Mouse (Mus musculus) E14TG2a.4 (cell line): Measurements from ENCODE around the gene Ash1l.
"Not testable (repeated sequence)": the region's sequence is repeated elsewhere in the genome, so short reads cannot be mapped to it uniquely, and the experiment has no call there.

Experiments
- H3K27me3 ChIP-seq: 2 replicates; pipeline ENCODE4 v1.6.1; 2014; ENCODE audit warnings: low read length, control low read depth; ENCODE audit not compliant: insufficient read depth
- H3K36me3 ChIP-seq: 2 replicates; pipeline ENCODE4 v1.6.1; 2014; ENCODE audit warnings: low read length, control low read depth; ENCODE audit not compliant: insufficient read depth
- H3K4me1 ChIP-seq: replicated peaks from 2 replicates; pipeline ENCODE4 v1.6.1; 2014; ENCODE audit warnings: low read depth, low read length, control low read depth
- H3K4me3 ChIP-seq: replicated peaks from 2 replicates; pipeline ENCODE4 v1.5.1; 2014; ENCODE audit warnings: mild to moderate bottlenecking, low read length
- H3K9me3 ChIP-seq: 2 replicates; pipeline ENCODE4 v1.6.1; 2014; ENCODE audit warnings: low read length, control low read depth
- CTCF ChIP-seq: conservative IDR thresholded peaks from 2 replicates; pipeline ENCODE4 v1.5.1; 2014; ENCODE audit warnings: low read length
- NANOG ChIP-seq: IDR thresholded peaks from 2 replicates; pipeline ENCODE4 v1.6.1; 2014; ENCODE audit warnings: borderline replicate concordance, low read length, mixed read lengths
- POU5F1 ChIP-seq: IDR thresholded peaks from 2 replicates; pipeline ENCODE4 v1.6.1; 2014; ENCODE audit warnings: low read length, borderline replicate concordance

Gene Ash1l

DNA sequence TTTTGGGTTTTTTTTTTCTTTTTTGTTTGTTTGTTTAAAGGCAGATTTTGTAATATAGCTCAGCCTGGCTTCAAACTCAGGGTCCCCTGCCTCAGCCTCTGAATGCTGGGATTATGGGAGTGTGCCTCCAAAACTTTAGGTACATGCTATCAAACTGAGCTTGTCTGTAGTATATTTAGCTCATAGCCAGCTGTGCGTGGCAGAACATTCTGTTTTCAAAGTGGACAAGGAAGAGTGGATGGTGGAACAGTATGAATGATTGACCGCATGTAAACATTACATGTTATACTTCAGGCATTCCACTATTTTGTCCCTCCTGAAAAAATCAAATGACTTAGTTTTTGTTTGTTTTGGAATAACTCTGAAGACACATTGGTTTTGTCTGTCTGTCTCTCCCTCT lies 42.4 kb downstream of the Ash1l start:
- H3K4me1 ChIP-seq: no peaks in the 10 kb centered on the region
- H3K27me3 ChIP-seq: no peaks in the 10 kb centered on the region
- TF ChIP-seq CTCF: no peak
- no peak for TF ChIP-seq NANOG
- TF ChIP-seq POU5F1: no peak

GRCm38 (mm10) chr3:89001536-89001935 lies 51.1 kb downstream of the Ash1l start:
- Histone ChIP-seq H3K9me3 (no peaks in the 10 kb centered on the region), H3K4me1 (no peaks in the 10 kb centered on the region), H3K4me3 (no peak overlapping the region), H3K36me3 (peaks cover 47% of the 10 kb centered on the region), H3K27me3 (no peaks in the 10 kb centered on the region)
- TF ChIP-seq CTCF (no peak), POU5F1 (no peak), NANOG (no peak)

More for the DNA sequence above, 42.4 kb downstream of the Ash1l start:
- H3K9me3 ChIP-seq: no peaks in the 10 kb centered on the region
- no peak overlapping the region for H3K4me3 ChIP-seq
- H3K36me3 ChIP-seq: peaks cover 17% of the 10 kb centered on the region; the same call in 1 of the 2 replicates

DNA sequence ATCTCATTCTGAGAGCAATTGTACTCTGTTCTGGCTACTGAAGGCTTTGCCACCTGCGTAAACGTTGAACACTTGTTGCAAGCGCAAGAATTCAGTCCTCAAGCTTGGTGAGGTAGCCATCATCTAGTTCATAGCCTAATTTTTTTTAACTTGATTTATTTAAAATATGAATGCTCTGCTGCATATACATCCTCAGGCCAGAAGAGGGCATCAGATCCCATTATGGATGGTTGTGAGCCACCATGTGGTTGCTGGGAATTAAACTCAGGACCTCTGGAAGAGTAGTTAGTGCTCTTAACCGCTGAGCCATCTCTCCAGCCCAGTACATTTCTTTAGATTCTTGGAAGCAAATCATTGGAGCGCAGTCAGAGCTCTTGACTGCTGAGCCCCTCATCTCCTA lies 80.5 kb downstream of the Ash1l start:
- not testable (repeated sequence) for H3K9me3 ChIP-seq, H3K4me3 ChIP-seq, H3K27me3 ChIP-seq, H3K4me1 ChIP-seq
- peak; percentile 43 for TF ChIP-seq CTCF
- peaks cover 80% of the 10 kb centered on the region for H3K36me3 ChIP-seq

- Histone ChIP-seq H3K27me3 (no peaks in the 10 kb centered on the region), H3K4me3 (no peak overlapping the region), H3K36me3 (peaks cover 78% of the 10 kb centered on the region), H3K9me3 (no peaks in the 10 kb centered on the region), H3K4me1 (no peaks in the 10 kb centered on the region)
- TF ChIP-seq POU5F1: no peak
- no peak for TF ChIP-seq CTCF
- no peak for TF ChIP-seq NANOG
These were observed 92.9 kb downstream of the Ash1l start for GRCm38 (mm10) chr3:89043359-89043758.

GRCm38 (mm10) chr3:89058361-89058760 lies 107.9 kb downstream of the Ash1l start:
- no peaks in the 10 kb centered on the region for H3K9me3 ChIP-seq
- no peaks in the 10 kb centered on the region for H3K27me3 ChIP-seq
- H3K4me3 ChIP-seq: no peak overlapping the region
- H3K36me3 ChIP-seq: peaks cover 83% of the 10 kb centered on the region
- H3K4me1 ChIP-seq: no peaks in the 10 kb centered on the region
- TF ChIP-seq CTCF (no peak), POU5F1 (no peak), NANOG (no peak)

DNA sequence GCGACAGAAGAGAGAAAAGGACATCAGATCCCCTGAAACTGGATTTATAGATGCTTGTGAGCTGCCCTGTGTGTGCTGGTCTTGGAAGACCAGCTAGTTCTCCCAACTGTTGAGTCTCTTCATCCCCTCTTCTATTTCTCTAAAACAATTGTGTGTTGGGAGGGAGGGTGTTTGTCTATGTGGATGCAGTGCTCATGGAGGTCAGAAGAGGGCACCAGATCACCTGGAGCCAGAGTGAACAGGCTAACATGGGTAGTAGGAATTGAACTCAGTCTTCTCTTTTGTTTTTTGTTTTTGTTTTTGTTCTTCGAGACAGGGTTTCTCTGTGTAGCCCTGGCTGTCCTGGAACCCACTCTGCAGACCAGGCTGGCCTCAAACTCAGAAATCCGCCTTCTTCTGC lies 108.4 kb downstream of the Ash1l start:
- H3K4me3 ChIP-seq: no peak overlapping the region
- H3K27me3 ChIP-seq: no peaks in the 10 kb centered on the region
- peaks cover 84% of the 10 kb centered on the region for H3K36me3 ChIP-seq
- no peaks in the 10 kb centered on the region for H3K9me3 ChIP-seq
- H3K4me1 ChIP-seq: no peaks in the 10 kb centered on the region
- TF ChIP-seq POU5F1 (no peak), CTCF (peak; percentile 61)

GRCm38 (mm10) chr3:89061696-89062095 lies 111.3 kb downstream of the Ash1l start:
- no peak for TF ChIP-seq POU5F1
- TF ChIP-seq CTCF: no peak
- no peak for TF ChIP-seq NANOG
- H3K9me3 ChIP-seq: no peaks in the 10 kb centered on the region

DNA sequence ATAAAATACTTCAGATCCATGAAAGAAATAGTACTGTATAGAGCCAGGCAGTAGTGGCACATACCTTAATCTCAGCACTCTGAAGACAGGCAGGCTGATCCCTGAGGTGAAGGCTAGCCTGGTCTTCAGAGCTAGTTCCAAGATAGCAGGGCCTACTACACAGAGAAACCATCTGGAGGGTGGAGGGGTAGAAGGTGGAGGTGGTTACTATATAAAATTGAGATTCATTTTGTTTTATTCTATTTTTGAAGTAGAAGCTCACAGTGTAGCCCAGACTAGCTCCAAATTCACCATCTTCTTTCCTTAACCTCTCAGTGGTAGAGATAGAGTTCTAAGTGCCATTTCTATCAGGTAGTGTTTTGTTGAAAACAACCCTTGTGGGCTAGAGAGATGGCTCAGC lies 116.8 kb downstream of the Ash1l start:
- TF ChIP-seq CTCF: no peak
- no peak for TF ChIP-seq POU5F1
- no peak for TF ChIP-seq NANOG
- H3K9me3 ChIP-seq: no peaks in the 10 kb centered on the region
- H3K4me1 ChIP-seq: peaks cover 6% of the 10 kb centered on the region; the same call in 1 of the 2 replicates
- no peak overlapping the region for H3K4me3 ChIP-seq
- H3K36me3 ChIP-seq: peaks cover 90% of the 10 kb centered on the region
- no peaks in the 10 kb centered on the region for H3K27me3 ChIP-seq

More at GRCm38 (mm10) chr3:89061696-89062095, 111.3 kb downstream of the Ash1l start:
- H3K27me3 ChIP-seq: no peaks in the 10 kb centered on the region
- peaks cover 88% of the 10 kb centered on the region for H3K36me3 ChIP-seq
- peaks cover 6% of the 10 kb centered on the region; the same call in 1 of the 2 replicates for H3K4me1 ChIP-seq
- H3K4me3 ChIP-seq: no peak overlapping the region

GRCm38 (mm10) chr3:89077383-89077782 lies 127.0 kb downstream of the Ash1l start:
- no peak for TF ChIP-seq POU5F1
- TF ChIP-seq NANOG: no peak
- TF ChIP-seq CTCF: no peak
- H3K4me1 ChIP-seq: 0 out of 2 replicates have a peak, but pooled peaks cover 3% of the 10 kb centered on the region
- no peak overlapping the region for H3K4me3 ChIP-seq
- no peaks in the 10 kb centered on the region for H3K9me3 ChIP-seq
- H3K27me3 ChIP-seq: no peaks in the 10 kb centered on the region
- H3K36me3 ChIP-seq: peaks cover 62% of the 10 kb centered on the region

DNA sequence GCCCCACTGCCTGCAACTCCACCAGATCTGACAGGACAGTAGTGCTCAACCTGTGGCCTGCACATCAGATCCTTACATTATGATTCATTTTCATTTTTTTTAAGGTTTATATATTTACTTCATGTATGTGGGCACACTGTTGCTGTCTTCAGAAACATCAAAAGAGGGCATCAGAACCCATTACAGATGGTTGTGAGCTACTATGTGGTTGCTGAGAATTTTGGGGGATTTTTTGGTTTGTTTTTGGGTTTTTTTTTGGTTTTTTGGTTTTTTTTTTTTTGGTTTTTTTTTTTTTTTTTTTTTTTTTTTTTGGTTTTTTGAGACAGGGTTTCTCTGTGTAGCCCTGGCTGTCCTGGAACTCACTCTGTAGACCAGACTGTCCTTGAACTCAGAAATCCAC lies 131.9 kb downstream of the Ash1l start:
- not testable (repeated sequence) for H3K4me3 ChIP-seq, H3K9me3 ChIP-seq, H3K27me3 ChIP-seq
- Histone ChIP-seq H3K4me1 (peaks cover 22% of the 10 kb centered on the region), H3K36me3 (peaks cover 33% of the 10 kb centered on the region)
